Mouse (Mus musculus) G1E (cell line): Measurements from ENCODE around the gene Ankmy2. TPM values are rescaled to one million over a fixed set of nuclear protein-coding genes. Genes with fewer than 3 reads are reported as not detected.
"Not testable (repeated sequence)": the region's sequence is repeated elsewhere in the genome, so short reads cannot be mapped to it uniquely, and the experiment has no call there.

Experiments
- ATAC-seq: 2 replicates; pipeline ENCODE4 v1.8.0; 2016; ENCODE audit warnings: mild to moderate bottlenecking; ENCODE audit not compliant: insufficient number of reproducible peaks, poor library complexity, low FRiP score, severe bottlenecking; ENCODE audit errors: extremely low read depth
- DNase-seq: peaks from one replicate; pipeline ENCODE4 v3.0.0; 2012; ENCODE audit warnings: low spot score
- H3K27me3 ChIP-seq: 2 replicates; pipeline ENCODE4 v1.6.1; 2012; ENCODE audit warnings: mild to moderate bottlenecking, low read length, inconsistent platforms; ENCODE audit not compliant: insufficient read depth
- H3K36me3 ChIP-seq: replicated peaks from 2 replicates; pipeline ENCODE3; 2012; ENCODE audit warnings: mild to moderate bottlenecking, inconsistent platforms
- H3K4me1 ChIP-seq: 2 replicates; pipeline ENCODE4 v1.6.1; 2012; ENCODE audit warnings: low read depth, low read length, inconsistent platforms, mixed read lengths; ENCODE audit not compliant: insufficient read depth
- H3K4me3 ChIP-seq: 2 replicates; pipeline ENCODE4 v1.5.1; 2012; ENCODE audit warnings: low read depth, mild to moderate bottlenecking, inconsistent platforms, low read length, moderate library complexity, mixed read lengths
- H3K9me3 ChIP-seq: replicated peaks from 2 replicates; pipeline ENCODE4 v1.6.1; 2012; ENCODE audit warnings: inconsistent platforms
- CTCF ChIP-seq: IDR thresholded peaks from 2 replicates; pipeline ENCODE4 v1.5.1; 2012; ENCODE audit warnings: low read depth, low read length, inconsistent platforms, mixed read lengths
- GATA1 ChIP-seq: IDR thresholded peaks from 2 replicates; pipeline ENCODE4 v1.6.1; 2012; ENCODE audit warnings: borderline replicate concordance, low read length, inconsistent platforms, mixed read lengths
- GATA2 ChIP-seq: IDR thresholded peaks from 2 replicates; pipeline ENCODE4 v1.6.1; 2012; ENCODE audit warnings: low read depth, low read length, inconsistent platforms, borderline replicate concordance
- POLR2AphosphoS5 ChIP-seq: IDR thresholded peaks from 2 replicates; pipeline ENCODE4 v1.6.1; 2012; ENCODE audit warnings: low read depth, low read length, inconsistent platforms; ENCODE audit not compliant: insufficient replicate concordance
- TAL1 ChIP-seq: conservative IDR thresholded peaks from 2 replicates; pipeline ENCODE4 v1.6.1; 2012; ENCODE audit warnings: low read depth, low read length, inconsistent platforms, mixed read lengths
- polyA plus RNA-seq: library from polyadenylated mRNA; stranded (reverse); fragments of >175 nt; gene quantifications from 2 replicates; pipeline ENCODE4 v1.2.3, GENCODE M21; 2012
- total RNA-seq, 2 experiments: library from RNA; stranded (forward) in 1 of 2; stranded (reverse) in 1 of 2; fragments of 200-1000 nt in 1 of 2; fragments of >200 nt in 1 of 2; fragmentation: Nextera tagmentation in 1 of 2; gene quantifications; 2 replicates each; pipeline ENCODE4 v1.2.3; 2014 to 2017

Ankmy2 gene
- total and polyA plus RNA-seq, 3 experiments = 2.7 to 49.6 (median 49.1) TPM

- H3K4me3 ChIP-seq = no peak overlapping the region
- TF ChIP-seq TAL1 (no peak), GATA1 (no peak), CTCF (no peak), POLR2AphosphoS5 (no peak), GATA2 (no peak)
- ATAC-seq (no peak), DNase-seq (no peak)
- no peaks in the 10 kb centered on the region for H3K27me3 ChIP-seq
- no peaks in the 10 kb centered on the region for H3K9me3 ChIP-seq
- no peaks in the 10 kb centered on the region for H3K4me1 ChIP-seq
- peaks cover 73% of the 10 kb centered on the region for H3K36me3 ChIP-seq
These were observed 20.3 kb downstream of the Ankmy2 start for GRCm38 (mm10) chr12:36177227-36177626.

- ATAC-seq (no peak), DNase-seq (no peak)
- Histone ChIP-seq H3K9me3 (no peaks in the 10 kb centered on the region), H3K4me3 (no peak overlapping the region), H3K36me3 (peaks cover 74% of the 10 kb centered on the region), H3K4me1 (no peaks in the 10 kb centered on the region), H3K27me3 (no peaks in the 10 kb centered on the region)
- no peak for TF ChIP-seq TAL1
- TF ChIP-seq GATA2 = no peak
- no peak for TF ChIP-seq CTCF
- TF ChIP-seq GATA1 = no peak
- no peak for TF ChIP-seq POLR2AphosphoS5
These were observed 25.7 kb downstream of the Ankmy2 start for GRCm38 (mm10) chr12:36182570-36182969.

GRCm38 (mm10) chr12:36187081-36187480 lies 30.2 kb downstream of the Ankmy2 start:
- no peak for ATAC-seq
- Histone ChIP-seq H3K27me3 (no peaks in the 10 kb centered on the region), H3K9me3 (no peaks in the 10 kb centered on the region), H3K36me3 (peaks cover 86% of the 10 kb centered on the region), H3K4me1 (peaks cover 11% of the 10 kb centered on the region), H3K4me3 (no peak overlapping the region)
- no peak for DNase-seq
- no peak for TF ChIP-seq GATA1
- TF ChIP-seq TAL1 = no peak
- TF ChIP-seq POLR2AphosphoS5 = no peak
- TF ChIP-seq GATA2 = no peak
- no peak for TF ChIP-seq CTCF

GRCm38 (mm10) chr12:36189610-36190009 lies 32.7 kb downstream of the Ankmy2 start:
- Histone ChIP-seq H3K27me3 (no peaks in the 10 kb centered on the region), H3K36me3 (peaks cover 84% of the 10 kb centered on the region)

GRCm38 (mm10) chr12:36190343-36190742 lies 33.4 kb downstream of the Ankmy2 start:
- Histone ChIP-seq H3K4me3 (no peak overlapping the region), H3K27me3 (no peaks in the 10 kb centered on the region), H3K4me1 (peaks cover 11% of the 10 kb centered on the region), H3K36me3 (peaks cover 86% of the 10 kb centered on the region), H3K9me3 (no peaks in the 10 kb centered on the region)
- DNase-seq (peak; percentile 15), ATAC-seq (no peak)
- TF ChIP-seq POLR2AphosphoS5 (no peak), GATA1 (no peak), GATA2 (no peak), CTCF (no peak), TAL1 (no peak)

More at GRCm38 (mm10) chr12:36189610-36190009, 32.7 kb downstream of the Ankmy2 start:
- no peak for TF ChIP-seq POLR2AphosphoS5
- TF ChIP-seq GATA1 = no peak
- TF ChIP-seq GATA2 = no peak
- TF ChIP-seq CTCF = no peak
- TF ChIP-seq TAL1 = no peak
- no peak overlapping the region for H3K4me3 ChIP-seq
- ATAC-seq (no peak), DNase-seq (no peak)
- H3K4me1 ChIP-seq = peaks cover 11% of the 10 kb centered on the region
- no peaks in the 10 kb centered on the region for H3K9me3 ChIP-seq

- no peak for TF ChIP-seq POLR2AphosphoS5
- TF ChIP-seq GATA1 = no peak
- TF ChIP-seq CTCF = no peak
- TF ChIP-seq GATA2 = no peak
- no peak for TF ChIP-seq TAL1
- H3K27me3 ChIP-seq = no peaks in the 10 kb centered on the region
- no peak for ATAC-seq
- peaks cover 69% of the 10 kb centered on the region for H3K36me3 ChIP-seq
- no peaks in the 10 kb centered on the region for H3K9me3 ChIP-seq
- H3K4me1 ChIP-seq = peaks cover 11% of the 10 kb centered on the region
- DNase-seq = no peak
- no peak overlapping the region for H3K4me3 ChIP-seq
These were observed 38.1 kb downstream of the Ankmy2 start for GRCm38 (mm10) chr12:36194976-36195375.

GRCm38 (mm10) chr12:36205579-36206119 lies 48.7 kb downstream of the Ankmy2 start:
- not testable (repeated sequence) for H3K27me3 ChIP-seq, H3K9me3 ChIP-seq, H3K4me3 ChIP-seq, DNase-seq, H3K36me3 ChIP-seq, H3K4me1 ChIP-seq
- ATAC-seq = peak; percentile 54; the same call in 1 of the 2 replicates
